Mouse (Mus musculus): ENCODE results near the gene Zfp942. TPM values are rescaled to one million over a fixed set of nuclear protein-coding genes. Genes with fewer than 3 reads are reported as not detected.

Zfp942 gene
- 11.0 and 11.6 TPM in 2 replicates for polyA plus RNA-seq (2015; fragmentation: Nextera tagmentation; extraction: Ambion mirVana)

DNA sequence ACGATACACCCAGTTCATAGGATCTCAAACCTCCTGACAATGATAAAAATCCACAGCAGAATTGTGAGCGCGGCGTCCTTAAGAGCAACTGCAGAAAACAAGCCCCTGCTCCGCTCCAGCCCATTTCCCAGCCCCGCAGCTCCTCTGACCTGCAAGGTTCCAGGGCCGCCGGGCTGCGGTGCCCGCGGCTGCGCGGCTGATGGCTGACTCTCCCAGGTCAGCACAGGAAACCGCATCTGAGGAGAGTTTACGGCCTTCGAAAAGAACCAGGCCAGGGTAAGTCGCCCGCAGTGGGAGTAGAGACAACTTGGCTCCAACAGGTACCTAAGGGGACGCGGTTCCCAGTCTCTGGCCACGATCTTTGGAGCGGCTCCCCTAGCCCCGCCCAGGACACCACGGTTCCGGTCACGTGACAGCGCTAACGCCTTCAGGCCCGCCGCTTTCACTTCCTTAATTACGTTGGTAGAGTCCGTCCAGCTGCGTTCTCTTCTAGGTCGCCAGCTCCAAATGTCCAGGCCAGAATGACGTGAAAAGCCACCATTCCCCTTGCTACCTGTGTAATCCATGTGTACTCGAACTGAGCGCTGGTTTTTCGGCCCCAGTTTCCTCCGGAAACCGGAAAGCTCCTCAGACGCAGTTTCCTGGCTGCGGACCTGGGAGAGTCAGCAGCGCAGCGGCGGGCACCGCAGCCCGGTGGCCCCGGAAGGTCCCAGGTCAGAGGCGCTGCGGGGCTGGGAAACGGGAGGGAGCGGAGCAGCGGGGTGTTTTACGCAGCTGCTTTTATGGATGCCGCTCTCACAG is at the start of gene Zfp942, which contains the start of gene Zfp943:
Gene Zfp942 (minus strand): TSS at position 358 of the 801 bp plus-strand sequence.
Gene Zfp943 (plus strand): TSS at position 446 of the 801 bp plus-strand sequence.

DNA sequence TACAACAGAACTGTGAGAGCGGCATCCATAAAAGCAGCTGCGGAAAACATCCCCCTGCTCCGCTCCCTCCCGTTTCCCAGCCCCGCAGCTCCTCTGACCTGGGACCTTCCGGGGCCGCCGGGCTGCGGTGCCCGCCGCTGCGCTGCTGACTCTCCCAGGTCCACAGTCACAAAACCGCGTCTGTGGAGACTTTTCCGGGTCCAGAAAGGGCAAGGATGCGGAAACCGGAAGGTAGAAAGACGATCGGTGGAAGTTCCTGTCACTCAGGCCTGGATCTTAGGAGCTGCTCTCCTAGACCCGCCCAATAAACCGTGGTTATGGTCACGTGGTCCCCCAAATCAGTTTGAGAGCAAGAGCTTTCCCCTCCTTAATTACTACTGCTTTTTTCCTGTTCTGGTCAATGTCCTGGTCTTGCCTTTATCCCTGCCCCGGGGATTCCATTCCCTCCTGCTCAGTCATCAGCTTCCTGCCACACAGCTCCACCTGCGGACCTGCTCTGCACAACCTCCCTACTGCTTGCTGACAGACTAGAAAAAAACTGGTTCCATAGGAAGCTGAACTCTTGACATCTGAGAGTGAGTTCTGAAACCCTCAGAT is 52.7 kb downstream of the Zfp942 start, which contains the start of gene Zfp995:
Gene Zfp995 (minus strand): TSS at position 471 of the 597 bp plus-strand sequence.

Other genes starting within 250 kb of the Zfp942 start
- gene Zfp229, start 231.7 kb downstream of the Zfp942 start, polyA plus RNA-seq (2015; fragmentation: Nextera tagmentation; extraction: Ambion mirVana): 2.8 and 3.2 TPM in 2 replicates
- gene Zfp820, start 116.7 kb downstream of the Zfp942 start, polyA plus RNA-seq (2015; fragmentation: Nextera tagmentation; extraction: Ambion mirVana): 2.4 and 2.8 TPM in 2 replicates
- 2.3 and 3.0 TPM in 2 replicates for gene Zfp995, start 52.5 kb downstream of the Zfp942 start, polyA plus RNA-seq (2015; fragmentation: Nextera tagmentation; extraction: Ambion mirVana)
- gene Zfp943, start 88 bp upstream of the Zfp942 start, polyA plus RNA-seq (2015; fragmentation: Nextera tagmentation; extraction: Ambion mirVana): 7.7 and 8.0 TPM in 2 replicates
- gene Zfp947, start 203.7 kb upstream of the Zfp942 start, polyA plus RNA-seq (2015; fragmentation: Nextera tagmentation; extraction: Ambion mirVana): 0.82 and 1.1 TPM in 2 replicates

All from spleen, postnatal 0 days (tissue).